ENCODE assay signal across 1 mouse cellular context in the genomic region with DNA sequence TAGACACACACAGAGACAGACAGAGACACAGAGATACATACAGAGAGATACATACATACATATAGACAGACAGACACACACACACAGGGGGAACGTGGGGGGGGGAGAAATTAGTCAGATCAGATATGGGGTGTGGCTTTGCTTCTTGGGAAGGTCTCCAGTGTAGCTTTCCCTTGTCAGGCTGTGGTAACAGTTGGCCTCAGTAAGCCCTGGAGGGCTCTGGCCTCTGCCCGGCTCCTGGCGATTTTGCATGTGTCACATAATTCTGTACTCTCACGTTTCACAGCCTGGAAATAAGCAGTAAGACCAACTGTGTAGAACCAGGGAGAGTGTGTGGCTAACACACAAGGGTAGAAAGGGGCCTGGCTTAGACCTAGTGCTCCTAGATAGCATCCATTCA.
TF ChIP-seq lines count a peak whose summit lies in the region.

No protein-coding gene starts in this region.

TF ChIP-seq in MEL, 35 proteins besides CTCF, POLR2A, EP300 and RAD21:
- no peak for TF ChIP-seq MAX (IDR thresholded peaks at IDR 0.05; ENCODE audit: low read length)
- no peak for TF ChIP-seq GABPA (IDR thresholded peaks at IDR 0.05; ENCODE audit: low read depth, low read length)
- TF ChIP-seq MYC (IDR thresholded peaks at IDR 0.05; ENCODE audit: low read depth, low read length) = no peak
- no peak for TF ChIP-seq MAFK (IDR thresholded peaks at IDR 0.05; ENCODE audit: borderline replicate concordance, low read depth, low read length)
- peak; percentile 43 for TF ChIP-seq ETS1 (IDR thresholded peaks at IDR 0.05; ENCODE audit: low read depth, low read length)
- no peak for TF ChIP-seq POLR2AphosphoS2 (IDR thresholded peaks at IDR 0.05; ENCODE audit: low read length)
- TF ChIP-seq USF1 (IDR thresholded peaks at IDR 0.05; ENCODE audit: low read depth, low read length) = no peak
- TF ChIP-seq ZMIZ1 (IDR thresholded peaks at IDR 0.05; ENCODE audit: low read depth, low read length) = no peak
- no peak for TF ChIP-seq ZNF384 (IDR thresholded peaks at IDR 0.05; ENCODE audit: low read depth, low read length)
- TF ChIP-seq TCF12 (IDR thresholded peaks at IDR 0.05; ENCODE audit: low read depth, low read length) = no peak
- no peak for TF ChIP-seq USF2 (IDR thresholded peaks at IDR 0.05; ENCODE audit: borderline replicate concordance in 1 of 2, insufficient read depth in 1 of 2, low read depth in 1 of 2, low read length in 2 of 2)
- peak; percentile 46 for TF ChIP-seq NELFE (IDR thresholded peaks at IDR 0.05; ENCODE audit: low read depth, low read length)
- 0 out of 2 replicates have a peak, but pooled peaks have one; percentile 31 for TF ChIP-seq SIN3A (IDR thresholded peaks at IDR 0.05; ENCODE audit: low read length)
- TF ChIP-seq ZKSCAN1 (IDR thresholded peaks at IDR 0.05; ENCODE audit: low read depth, low read length) = no peak
- no peak for TF ChIP-seq TAL1 (IDR thresholded peaks at IDR 0.05; ENCODE audit: low read length)
